Mouse (Mus musculus) C2C12 (cell line): Measurements from ENCODE around the gene Pitx1.

ENCODE experiments used
- MAX ChIP-seq: IDR thresholded peaks from one replicate; pipeline ENCODE4 v1.6.1; 2011; ENCODE audit warnings: mild to moderate bottlenecking, control low read depth
- USF1 ChIP-seq: IDR thresholded peaks from one replicate; pipeline ENCODE4 v1.6.1; 2011; ENCODE audit warnings: low read depth, mild to moderate bottlenecking, control low read depth, moderate library complexity

- no peak for TF ChIP-seq USF1
- TF ChIP-seq MAX, result no peak
Observed at GRCm38 (mm10) chr13:55801246-55801645, 34.7 kb downstream of the Pitx1 start.
